Mouse (Mus musculus) kidney, adult 8-10 months (tissue): Measurements from ENCODE around the gene Hoxa5.
A peak's percentile ranks its signal among the peaks of the same experiment; 100 is the strongest.

Experiments used
- DNase-seq, 2 experiments: peaks; one replicate each; pipeline ENCODE4 v3.0.0; 2022

The Hoxa5 gene

DNA sequence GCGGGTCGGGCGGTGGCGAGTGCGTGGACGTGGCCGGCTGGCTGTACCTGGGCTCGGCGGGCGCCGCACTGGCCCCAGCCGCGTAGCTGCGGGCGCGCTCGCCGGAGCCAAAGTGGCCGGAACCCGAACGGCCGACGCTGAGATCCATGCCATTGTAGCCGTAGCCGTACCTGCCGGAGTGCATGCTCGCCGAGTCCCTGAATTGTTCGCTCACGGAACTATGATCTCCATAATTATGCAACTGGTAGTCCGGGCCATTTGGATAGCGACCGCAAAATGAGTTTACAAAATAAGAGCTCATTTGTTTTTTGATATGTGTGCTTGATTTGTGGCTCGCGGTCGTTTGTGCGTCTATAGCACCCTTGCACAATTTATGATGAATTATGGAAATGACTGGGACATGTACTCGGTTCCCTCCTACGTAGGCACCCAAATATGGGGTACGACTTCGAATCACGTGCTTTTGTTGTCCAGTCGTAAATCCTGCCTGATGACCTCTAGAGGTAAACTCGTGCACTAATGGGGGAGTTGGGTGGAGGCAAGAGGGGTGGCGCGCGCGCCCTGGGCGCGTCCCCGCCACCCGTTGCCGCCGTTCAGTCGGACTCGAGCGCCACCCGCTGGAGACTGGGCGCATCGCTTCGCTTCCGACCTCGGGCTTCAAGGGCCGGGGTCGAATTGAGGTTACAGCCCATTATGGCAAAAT lies at the start of gene Hoxa5:
TSS of gene Hoxa5 (minus strand) at position 538 of the 703 bp plus-strand sequence.
- DNase-seq, result peak; percentile 91 to 93

DNA sequence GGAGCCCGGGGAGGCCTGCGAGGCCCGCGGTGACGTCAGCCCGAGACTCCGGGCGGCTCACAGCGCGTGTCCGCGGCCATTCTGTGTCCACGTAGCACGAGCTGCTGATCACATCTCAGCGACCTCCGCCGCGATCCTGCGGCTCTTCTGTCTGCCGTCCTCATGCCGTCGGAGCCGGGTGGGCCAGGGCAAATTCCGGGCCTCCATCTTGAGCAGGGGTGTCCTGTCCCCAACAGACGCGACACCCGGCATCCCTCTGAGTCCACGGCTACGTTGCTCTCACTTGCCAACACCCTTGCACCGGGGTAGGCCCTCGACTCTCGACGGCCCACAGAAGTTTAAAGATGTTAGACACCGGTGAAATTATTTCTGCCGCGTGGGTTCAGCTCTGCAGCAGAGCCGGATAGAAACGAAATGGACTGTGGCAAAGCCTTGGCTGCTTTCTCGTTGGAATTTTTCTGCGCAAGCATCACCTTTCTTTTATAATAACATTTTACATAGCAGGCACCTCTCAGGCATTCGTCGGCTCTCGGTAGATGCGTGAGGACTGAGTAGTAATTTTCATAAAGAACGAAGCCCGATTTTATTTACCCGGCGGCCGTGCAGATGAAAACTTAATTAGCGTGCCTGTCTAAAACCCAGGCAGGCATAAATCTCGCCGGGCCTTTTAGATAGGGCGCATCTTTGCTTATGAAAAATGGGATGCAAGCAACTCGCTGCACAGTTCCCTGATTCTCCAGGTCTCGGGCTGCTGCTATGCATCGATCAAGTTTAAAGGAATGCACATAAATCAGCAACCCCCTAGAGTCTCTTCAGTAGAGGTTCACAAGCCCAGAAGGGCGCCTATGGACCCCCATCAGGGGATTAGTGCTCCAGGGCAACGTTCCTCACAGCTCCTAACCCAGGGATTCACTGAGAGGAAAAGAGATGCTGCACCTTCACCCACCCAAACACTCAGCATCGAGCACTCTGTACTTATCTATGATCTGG lies 49.4 kb upstream of the Hoxa5 start:
- no peak for DNase-seq

DNA sequence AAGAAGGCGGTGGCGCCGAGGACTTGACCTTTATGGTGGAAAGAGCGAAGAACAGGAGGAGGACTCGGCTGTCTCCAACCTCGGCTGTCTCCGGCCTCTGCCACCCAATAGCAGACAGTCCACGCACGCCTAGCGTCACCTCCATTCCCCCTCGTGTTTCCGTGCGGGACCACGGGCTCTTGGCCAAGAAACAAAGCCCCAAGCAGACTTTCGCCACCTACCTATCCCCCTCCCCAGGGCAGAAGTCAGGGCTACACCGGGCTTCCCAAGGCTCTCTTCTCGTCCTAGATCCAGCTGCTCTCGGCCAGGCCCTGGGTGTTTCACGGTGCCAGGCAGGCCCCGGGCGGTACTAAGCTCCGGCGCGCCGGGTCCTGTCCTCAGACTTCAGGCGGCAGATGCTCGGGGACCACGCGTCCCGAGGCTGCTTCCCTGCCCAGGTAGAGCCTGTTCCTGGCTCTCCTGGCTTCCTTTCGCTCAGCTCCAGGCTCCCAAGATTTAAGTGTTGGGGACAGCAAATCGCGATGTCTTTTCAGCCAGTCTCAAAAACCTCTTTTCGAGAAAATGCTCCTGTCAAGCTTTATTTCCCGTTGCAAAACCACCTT lies 48.5 kb upstream of the Hoxa5 start:
- DNase-seq, result no peak

DNA sequence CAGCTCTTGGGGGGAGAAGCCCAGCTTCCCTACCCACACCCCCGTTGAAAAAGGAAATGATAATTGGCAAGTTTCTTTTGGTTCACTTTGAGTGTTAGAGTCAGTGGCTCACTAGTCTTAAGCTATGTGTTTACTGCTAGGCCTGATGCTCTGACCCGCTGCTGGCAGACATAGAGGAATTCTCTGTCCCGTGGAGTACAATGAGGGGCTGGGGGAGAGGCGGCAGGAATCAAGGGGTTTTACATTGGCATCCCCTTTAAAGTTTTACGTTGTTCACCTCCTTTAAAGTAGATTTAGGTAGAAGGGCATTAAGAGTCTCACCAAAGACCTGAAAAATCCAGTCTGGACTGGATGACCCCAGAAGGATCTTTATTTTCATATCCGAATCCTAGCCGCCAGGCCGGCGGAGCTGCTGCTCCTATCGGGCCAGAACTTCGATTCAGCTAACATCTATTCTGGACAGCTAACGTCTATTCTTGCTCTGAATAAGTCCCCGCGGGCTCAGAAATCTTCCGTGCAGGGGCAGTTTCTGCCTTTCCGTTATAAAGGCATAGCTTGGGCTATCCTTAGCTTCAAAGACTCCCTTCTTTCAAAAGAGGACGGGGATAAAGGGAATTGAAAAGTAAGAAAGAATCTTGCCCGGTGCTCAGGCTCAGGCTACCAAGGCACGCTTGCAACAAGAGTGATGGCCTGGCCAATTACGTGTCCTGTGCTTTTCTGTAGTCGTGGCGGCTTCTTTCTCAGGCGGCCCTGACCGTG lies 47.8 kb upstream of the Hoxa5 start:
- DNase-seq, result no peak

DNA sequence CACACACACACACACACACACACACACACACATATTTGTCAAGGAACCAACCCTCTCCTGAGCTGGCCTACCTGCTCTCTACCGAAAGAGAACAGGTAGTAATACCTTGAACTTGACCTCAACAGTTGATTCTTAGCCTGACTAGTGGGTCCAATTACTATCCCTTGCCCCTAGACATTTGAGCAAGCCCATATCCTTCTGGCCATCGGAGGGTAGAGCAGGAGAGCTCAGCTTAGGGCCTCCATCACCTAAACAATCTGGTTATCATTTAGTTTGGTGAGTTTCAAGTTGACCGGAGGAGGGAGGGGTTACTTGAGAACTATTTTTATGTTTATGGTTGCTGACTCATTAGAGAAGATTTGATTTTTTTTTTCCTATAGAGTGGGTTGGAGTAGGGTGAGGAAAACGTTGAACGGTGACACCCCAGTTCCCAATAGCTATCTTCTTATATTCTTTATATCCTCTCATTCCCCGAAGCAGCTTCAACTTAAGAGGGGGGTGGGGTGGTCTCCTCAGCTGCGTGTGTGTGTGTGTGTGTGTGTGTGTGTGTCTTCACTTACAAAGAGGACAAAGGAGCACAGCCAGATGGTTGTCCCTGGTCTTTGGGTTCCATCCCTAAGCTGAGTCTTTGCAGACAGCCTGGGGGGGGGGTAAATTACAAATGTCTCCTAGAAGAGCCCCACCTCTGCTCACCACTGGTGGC lies 46.9 kb upstream of the Hoxa5 start:
- no peak for DNase-seq

DNA sequence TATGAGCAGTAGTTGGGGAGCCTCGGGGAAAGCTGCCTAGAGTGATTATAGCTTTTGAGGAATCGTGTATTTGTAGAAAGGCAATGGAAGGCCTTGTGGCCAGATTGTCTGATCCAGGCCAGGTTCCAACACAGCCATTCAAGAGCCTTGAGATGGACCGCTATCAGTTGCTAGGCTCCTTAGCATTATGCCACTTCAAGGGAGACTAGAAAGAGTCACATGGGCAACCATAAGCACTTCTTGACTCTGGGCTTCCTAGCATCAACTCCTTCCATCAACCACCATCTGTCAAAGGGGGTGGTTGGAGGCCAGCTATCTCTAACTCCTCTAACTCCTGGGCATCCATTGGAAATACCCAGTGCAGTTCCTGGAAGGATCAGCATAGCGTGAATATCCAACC lies 45.4 kb upstream of the Hoxa5 start:
- DNase-seq, result no peak

DNA sequence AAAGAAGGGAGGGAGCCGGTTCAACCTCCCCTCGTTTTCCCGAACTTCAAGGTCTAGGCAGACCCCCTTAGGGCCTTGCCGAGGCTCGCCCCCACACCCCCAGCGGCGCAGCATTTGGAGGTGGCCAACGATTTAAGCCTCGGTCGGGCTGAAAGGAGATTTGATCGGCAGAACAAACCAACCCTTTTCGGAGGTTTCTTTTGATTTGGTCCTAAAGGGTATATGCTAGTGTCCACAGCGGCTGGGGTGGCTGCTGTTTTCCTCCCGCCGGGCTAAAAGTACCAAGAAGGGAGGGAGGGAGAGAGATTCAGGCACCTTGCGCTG lies 45.0 kb upstream of the Hoxa5 start:
- DNase-seq, result no peak

DNA sequence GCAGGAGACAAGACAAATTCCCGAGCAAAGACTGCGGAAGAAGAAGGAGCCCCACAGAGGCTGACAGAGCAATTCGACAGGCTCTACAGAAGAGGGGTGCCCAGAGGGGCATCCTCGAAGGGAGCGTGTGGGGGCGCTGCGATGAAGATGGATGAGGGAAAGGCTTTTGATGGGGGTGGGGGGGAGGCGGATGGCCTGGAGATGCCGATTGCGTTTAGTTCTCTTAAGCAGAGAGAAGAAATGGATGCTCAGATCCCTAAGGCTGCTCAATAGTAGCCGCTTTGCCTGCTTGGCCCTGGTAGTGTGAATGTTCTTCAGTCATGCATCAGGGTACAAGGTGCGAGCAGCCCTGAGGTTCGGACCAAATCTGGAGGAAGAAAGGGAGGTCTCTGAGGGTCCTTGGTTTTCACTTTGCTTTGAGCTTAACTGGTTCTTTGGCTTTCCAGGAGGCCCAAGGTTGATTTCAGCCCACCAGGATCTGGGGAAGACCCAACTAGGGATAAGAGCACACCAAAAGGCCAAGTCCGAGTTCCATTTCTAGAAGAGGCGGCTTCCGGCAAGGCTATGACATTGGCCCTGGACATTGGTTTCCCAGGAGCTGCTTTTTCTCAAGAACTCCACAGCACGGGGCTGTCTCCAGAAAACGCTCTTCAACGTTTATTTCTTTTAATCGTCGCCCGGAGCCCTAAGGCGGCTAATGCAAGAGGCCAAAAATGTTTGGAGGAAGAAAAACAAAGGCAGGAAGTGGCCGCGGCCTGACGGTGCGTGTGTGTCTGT lies 44.4 kb upstream of the Hoxa5 start:
- no peak for DNase-seq

DNA sequence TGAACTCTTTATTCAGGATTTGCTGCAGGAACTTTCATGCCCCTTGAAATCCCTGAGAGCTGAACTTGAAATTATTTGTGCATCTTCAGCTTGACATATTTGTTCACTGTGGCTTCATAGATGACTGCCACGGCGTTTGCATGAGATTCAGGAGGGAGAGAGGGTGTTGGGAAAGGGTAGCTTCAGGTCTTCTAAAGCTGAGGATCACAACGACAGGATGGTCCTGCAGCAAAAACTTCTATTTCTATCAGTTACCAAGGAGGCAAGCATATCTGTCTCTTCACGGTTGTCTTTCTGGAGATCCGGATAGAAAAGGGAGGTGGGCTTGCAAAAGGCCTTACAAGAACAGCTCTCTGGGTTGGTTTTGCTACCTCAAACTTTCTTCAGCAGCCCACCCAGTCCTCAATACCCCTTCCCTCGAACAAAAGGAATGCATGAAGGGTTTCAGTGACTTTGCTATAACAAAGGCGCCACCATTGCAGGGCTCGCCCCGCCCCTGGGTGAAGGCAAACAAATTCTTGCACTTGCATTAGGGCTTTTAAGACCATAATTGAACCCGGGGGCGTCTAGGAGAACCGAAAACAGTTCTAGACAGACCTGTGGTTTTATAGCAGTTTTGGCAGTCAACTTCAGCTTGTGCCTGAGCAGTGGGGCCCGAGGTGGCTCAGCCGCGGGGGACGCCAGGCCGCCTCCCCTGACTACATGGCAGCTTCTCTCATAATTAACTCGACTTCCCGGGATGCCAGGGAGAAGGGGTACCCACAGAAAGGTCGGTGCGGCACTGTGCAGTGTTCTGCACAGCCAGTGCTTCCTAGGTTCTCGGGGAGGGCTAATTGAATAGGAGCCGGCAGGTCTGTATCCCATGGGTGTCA lies 43.6 kb upstream of the Hoxa5 start:
- DNase-seq, result no peak

DNA sequence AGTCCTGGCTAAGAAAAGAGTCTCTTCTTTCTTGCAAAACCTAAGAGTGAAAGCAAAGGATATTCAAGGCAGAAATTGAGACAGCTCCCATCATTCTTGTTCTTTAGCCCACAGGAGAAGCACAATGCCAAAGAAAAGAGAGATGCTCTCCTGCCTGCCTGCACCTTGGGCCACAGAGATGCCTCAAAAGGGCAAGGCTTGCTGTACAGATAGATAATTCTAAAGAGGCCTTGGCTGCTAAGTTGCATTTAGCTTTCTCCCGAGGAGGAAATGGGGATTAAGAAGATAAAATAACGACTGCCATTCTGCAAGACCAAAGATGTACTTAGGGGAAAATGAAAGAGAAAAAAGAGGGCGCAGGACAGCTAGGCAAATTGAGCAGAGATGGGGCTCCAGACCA lies 42.5 kb upstream of the Hoxa5 start:
- DNase-seq, result no peak

DNA sequence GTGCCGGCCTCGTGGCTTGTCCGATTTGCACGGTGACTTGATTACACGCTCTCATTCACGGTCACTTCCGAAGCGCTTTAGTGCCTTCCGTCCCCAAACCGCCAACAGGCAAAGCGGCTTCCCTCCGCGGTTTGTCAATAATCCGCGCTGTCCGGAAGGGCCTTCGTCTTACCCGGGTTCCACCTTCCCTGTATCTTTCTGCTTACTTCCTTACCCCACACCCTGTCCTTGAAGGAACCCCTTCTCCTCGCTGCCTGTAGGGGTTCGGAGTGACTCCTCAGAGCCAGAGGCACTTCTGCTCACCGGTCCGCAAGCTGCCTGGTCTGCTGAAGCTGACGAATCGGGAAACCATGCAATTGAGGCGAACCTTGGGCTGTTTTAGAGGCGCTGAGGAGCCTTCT lies 42.0 kb upstream of the Hoxa5 start:
- DNase-seq, result no peak

DNA sequence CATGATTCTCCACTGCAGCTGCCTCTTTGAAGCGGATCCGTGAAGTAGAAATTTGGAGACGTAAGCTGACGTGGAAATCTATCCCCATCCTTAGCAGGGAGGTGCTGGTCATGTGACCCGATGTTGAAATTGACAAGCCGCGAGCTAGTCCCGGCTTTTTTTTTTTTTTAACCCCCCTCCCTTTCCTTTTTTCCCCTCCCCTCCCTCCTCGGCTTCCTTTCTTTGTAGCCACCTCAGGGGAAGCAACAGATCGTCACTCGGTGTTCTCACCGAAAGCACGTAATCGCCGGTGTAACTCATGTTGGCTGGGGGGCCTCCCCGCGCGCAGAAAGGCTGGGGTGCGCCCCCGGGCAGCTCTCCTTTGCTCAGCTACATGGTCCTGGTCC lies 41.4 kb upstream of the Hoxa5 start, which contains the start of gene Hoxa11:
TSS of gene Hoxa11 (minus strand) at position 54 of the 386 bp plus-strand sequence.
- no peak for DNase-seq

DNA sequence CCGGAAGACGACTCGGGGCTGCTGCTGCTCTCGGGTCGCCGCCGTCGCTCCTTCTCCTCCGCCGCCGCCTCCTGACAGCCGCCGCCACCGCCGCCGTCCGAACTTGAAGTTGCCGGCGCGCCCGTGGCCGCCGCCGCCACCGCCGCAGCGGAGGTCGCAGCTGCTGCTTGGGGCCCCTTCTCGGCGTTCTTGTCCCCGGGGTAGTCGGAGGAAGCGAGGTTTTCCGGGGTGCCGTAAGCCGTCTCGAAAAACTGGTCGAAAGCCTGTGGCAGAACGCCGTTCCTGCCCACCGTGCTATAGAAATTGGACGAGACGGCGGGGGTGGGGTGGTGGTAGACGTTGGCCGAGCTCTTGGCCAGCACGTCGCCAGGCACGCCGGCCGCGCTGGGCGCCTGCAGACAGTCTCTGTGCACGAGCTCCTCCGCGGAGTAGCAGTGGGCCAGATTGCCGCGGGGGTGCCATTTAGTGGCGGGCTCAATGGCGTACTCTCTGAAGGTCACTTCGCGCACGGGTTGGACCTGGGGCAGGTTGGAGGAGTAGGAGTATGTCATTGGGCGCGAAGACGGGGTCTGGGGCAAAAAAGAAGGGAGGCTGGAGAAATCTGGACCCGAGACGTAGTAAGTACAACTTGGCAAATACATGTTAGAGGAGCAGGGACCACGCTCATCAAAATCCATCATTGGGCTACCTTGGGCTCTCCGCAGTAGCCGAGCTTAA lies 40.8 kb upstream of the Hoxa5 start:
- DNase-seq, result no peak

DNA sequence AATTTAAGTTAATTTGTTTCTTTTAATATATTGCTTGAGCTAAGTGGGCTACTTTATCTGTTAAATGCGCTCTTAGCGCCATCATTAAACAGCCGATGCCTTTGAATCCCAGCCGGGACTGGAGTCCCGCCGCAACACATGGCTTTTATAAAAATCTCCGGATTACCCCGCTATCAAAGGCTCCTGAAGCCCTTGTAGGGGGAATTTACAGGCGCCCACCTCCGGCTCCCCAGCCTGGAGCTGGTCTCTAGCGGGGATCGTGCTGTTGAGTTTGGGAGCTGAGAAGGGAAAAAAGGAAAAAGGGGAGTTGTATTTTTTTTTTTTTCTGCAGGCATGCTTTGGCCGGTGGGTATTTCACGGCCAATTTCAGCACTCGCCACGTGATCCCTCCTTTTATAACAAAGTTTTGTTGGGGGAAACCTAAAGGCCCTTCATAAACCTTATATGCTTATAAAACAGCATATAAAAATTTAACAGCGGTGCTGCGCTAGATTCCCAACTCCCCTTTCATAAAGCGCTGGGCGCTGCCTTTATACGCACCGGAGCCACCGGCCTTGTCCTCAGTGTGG lies 40.2 kb upstream of the Hoxa5 start:
- no peak for DNase-seq

DNA sequence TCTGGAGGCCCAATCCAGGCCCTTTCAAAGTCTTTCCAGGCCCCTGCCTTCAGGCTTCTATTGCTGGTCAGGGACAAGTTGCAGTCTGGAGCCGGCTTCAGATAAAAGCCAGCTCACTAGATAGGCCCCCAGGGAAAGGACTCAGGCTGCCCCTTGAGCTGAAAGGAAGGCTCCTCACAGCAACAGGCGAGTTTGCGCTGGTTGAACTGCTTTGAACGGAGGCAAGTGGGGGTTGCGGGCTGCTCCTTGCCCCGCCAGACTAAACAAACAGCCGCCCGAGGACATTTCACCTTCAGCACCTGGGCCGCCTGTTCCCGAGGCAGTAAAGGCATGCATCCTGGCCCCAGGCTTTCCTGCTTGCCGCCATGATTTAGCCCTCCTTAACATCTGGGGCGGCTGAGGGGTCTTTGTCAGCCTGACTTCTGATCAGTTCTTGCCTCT lies 39.3 kb upstream of the Hoxa5 start:
- DNase-seq, result no peak

DNA sequence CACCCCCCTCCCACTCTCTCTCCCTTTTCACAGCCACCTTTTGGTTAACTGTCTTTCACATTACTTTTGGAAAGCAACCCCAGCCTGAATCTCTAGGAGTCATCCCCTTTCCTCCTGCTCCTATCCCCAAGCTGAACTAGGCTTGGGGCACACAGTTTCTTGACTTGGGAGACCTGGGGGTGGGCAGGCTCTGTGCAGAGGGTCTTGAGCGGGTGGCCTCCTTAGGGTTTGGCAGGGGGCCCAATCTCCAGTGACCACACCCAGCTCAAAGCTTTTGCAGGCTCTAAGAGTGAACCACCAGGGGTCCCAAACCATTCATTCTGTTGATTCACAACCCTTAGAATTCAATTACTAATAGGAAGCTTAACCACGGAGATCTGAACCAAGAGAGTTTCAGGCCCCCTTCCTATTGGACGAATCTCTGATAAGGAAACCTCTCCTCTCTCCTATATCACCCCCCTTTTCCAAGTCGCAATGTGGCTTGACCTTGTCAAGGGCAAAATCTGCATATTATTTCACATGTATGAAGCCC lies 38.5 kb upstream of the Hoxa5 start:
- no peak for DNase-seq

DNA sequence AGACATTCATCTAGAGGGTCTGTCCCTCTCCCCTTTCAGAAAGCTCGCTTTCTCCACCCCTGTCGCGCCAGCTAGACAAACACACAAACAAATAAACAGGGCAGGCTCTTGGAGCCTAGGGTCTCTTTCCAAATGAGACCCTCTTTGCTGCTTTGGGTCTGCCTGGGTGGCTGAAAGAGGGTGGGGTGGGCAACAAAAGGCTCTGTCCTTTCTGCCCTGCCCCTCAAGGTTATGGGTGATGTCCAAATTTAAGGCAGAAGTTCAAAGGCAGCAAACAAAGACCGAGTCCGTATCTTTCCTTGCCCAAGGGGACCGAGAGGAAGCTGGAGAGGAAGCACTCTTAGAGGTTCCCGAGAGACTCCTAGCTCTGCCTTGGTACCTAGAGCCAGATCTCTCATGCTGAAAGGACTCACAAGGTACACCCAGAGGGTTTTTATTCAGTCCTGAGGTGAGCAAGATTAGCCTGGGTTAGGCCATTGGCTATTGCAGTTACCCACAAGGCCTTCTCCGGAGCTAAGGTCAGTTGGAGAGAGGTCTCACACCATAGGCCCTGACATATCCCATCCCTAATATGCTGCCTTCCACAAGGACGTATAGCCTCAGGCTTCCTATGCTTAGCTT lies 36.7 kb upstream of the Hoxa5 start:
- DNase-seq, result no peak

DNA sequence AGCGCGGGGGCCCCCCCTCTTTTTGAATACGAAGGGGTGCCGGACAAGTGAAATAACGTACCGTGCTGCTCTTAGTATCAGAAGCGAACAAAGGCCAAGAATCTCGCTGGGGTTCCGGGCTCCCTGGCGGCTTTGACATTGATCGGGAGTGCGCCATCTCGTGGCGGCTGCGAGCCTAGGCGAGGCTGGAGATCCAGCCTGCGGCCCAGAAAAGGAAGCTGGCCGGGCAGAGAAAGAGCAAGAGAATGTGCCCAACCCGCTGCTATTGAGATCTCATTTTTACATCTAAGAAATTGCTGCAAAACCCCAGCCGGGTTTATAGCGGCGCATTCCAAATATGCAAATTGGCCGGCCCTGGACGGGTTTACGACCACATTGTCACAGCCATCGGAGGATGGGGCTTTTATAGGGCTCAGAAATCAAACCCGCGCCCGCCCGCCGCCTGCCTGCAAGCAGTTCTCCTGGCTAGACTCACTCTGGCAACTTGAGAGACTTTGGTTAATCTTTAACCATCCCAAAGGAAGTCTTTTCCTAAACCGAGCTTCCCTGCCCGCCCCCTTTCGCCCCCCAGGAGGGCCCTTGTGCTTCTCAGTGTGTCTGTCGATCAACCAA lies 36.1 kb upstream of the Hoxa5 start, which contains the start of gene Hoxa10:
TSS of gene Hoxa10 (minus strand) at position 466 of the 612 bp plus-strand sequence.
- DNase-seq, result peak; percentile 91 to 93
